Mouse (Mus musculus) embryonic facial prominence, embryonic 11.5 days (tissue): ENCODE data around the gene Ndufa4l2. TPM values are rescaled to one million over a fixed set of nuclear protein-coding genes. Genes with fewer than 3 reads are reported as not detected.

Source experiments
- ATAC-seq: fragments of 200-750 bp; cut with Nextera tagmentation; replicated peaks from 2 replicates; pipeline ENCODE4 v1.8.0; 2017; ENCODE audit warnings: low read depth; ENCODE audit not compliant: insufficient number of reproducible peaks, low FRiP score, low TSS enrichment
- DNase-seq: peaks from one replicate; pipeline ENCODE4 v3.0.0-alpha.2; 2015; ENCODE audit warnings: low spot score
- H3K27ac ChIP-seq: fragments of 300-500 bp; sonication (generic); replicated peaks from 2 replicates; pipeline ENCODE4 v1.5.1; 2014; ENCODE audit warnings: mild to moderate bottlenecking, low read depth, low read length, control low read depth
- H3K27me3 ChIP-seq: fragments of 300-500 bp; sonication (generic); 2 replicates; pipeline ENCODE4 v1.6.1; 2014; ENCODE audit warnings: mild to moderate bottlenecking, low read length, moderate library complexity, mixed read lengths; ENCODE audit not compliant: control insufficient read depth, insufficient read depth
- H3K36me3 ChIP-seq: fragments of 300-500 bp; sonication (generic); replicated peaks from 2 replicates; pipeline ENCODE4 v1.6.1; 2014; ENCODE audit warnings: low read depth, mild to moderate bottlenecking, low read length, moderate library complexity, mixed read lengths; ENCODE audit not compliant: control insufficient read depth, insufficient read depth
- H3K4me1 ChIP-seq: fragments of 300-500 bp; sonication (generic); 2 replicates; pipeline ENCODE4 v1.6.1; 2014; ENCODE audit warnings: low read length, mixed read lengths; ENCODE audit not compliant: control insufficient read depth, insufficient read depth
- H3K4me2 ChIP-seq: fragments of 300-500 bp; sonication (generic); 2 replicates; pipeline ENCODE4 v1.6.1; 2014; ENCODE audit warnings: low read depth, mild to moderate bottlenecking, control low read depth, low read length, moderate library complexity
- H3K4me3 ChIP-seq: fragments of 300-500 bp; sonication (generic); 2 replicates; pipeline ENCODE4 v1.5.1; 2014; ENCODE audit warnings: low read depth, low read length, control low read depth
- H3K9ac ChIP-seq: fragments of 300-500 bp; sonication (generic); replicated peaks from 2 replicates; pipeline ENCODE4 v1.6.1; 2014; ENCODE audit warnings: mild to moderate bottlenecking, control low read depth, low read length
- H3K9me3 ChIP-seq: fragments of 300-500 bp; sonication (generic); replicated peaks from 2 replicates; pipeline ENCODE4 v1.6.1; 2016; ENCODE audit warnings: mild to moderate bottlenecking, low read length, inconsistent platforms, mixed read lengths; ENCODE audit not compliant: control insufficient read depth
- WGBS: fragments of 180-500 bp; shearing (Covaris S2); extraction: QIAGEN DNeasy Blood & Tissue Kit; methylation state at CpG from one replicate; pipeline ENCODE4 v1.1.7; 2014; 5-methylcytosine and 5-hydroxymethylcytosine counted together
- polyA plus RNA-seq: library from polyadenylated mRNA; unstranded; fragments of >200 nt; fragmentation: Nextera tagmentation; extraction: Ambion mirVana; gene quantifications from 2 replicates; pipeline ENCODE4 v1.2.1, GENCODE M21; 2014

The Ndufa4l2 gene
- polyA plus RNA-seq, 1 experiment from 2014 or later, result 2.8 TPM

GRCm38 (mm10) chr10:127524646-127525255 is 10.0 kb downstream of the Ndufa4l2 start:
- no peaks in the 10 kb centered on the region for H3K9me3 ChIP-seq
- peaks cover 55% of the 10 kb centered on the region for H3K27me3 ChIP-seq
- H3K4me1 ChIP-seq, result peaks cover 11% of the 10 kb centered on the region
- H3K4me3 ChIP-seq, result no peak overlapping the region
- DNase-seq, result no peak
- H3K27ac ChIP-seq, result no peak overlapping the region
- peak overlapping the region; percentile 19 for H3K4me2 ChIP-seq
- H3K36me3 ChIP-seq, result no peaks in the 10 kb centered on the region
- 2% methylated on average over 21 of the region's 23 CpGs for WGBS
- H3K9ac ChIP-seq, result no peak overlapping the region
- no peak for ATAC-seq

GRCm38 (mm10) chr10:127526048-127526447 is 11.3 kb downstream of the Ndufa4l2 start:
- no peak overlapping the region for H3K9ac ChIP-seq

GRCm38 (mm10) chr10:127526681-127527080 is 11.9 kb downstream of the Ndufa4l2 start:
- no peaks in the 10 kb centered on the region for H3K36me3 ChIP-seq
- no peak overlapping the region for H3K27ac ChIP-seq
- peaks cover 74% of the 10 kb centered on the region for H3K27me3 ChIP-seq
- peaks cover 13% of the 10 kb centered on the region; the same call in 1 of the 2 replicates for H3K4me1 ChIP-seq
- ATAC-seq (no peak), DNase-seq (peak; percentile 69)
- no peaks in the 10 kb centered on the region for H3K9me3 ChIP-seq
- H3K4me2 ChIP-seq, result peak overlapping the region; percentile 28
- no peak overlapping the region for H3K9ac ChIP-seq
- WGBS, result 0% methylated on average over 26 of the region's 26 CpGs
- H3K4me3 ChIP-seq, result 0 out of 2 replicates have a peak overlapping the region, but pooled peaks have one; percentile 7

More at GRCm38 (mm10) chr10:127526048-127526447, 11.3 kb downstream of the Ndufa4l2 start:
- H3K9me3 ChIP-seq, result no peaks in the 10 kb centered on the region
- no peaks in the 10 kb centered on the region for H3K36me3 ChIP-seq
- 0 out of 2 replicates have a peak overlapping the region, but pooled peaks have one; percentile 3 for H3K4me3 ChIP-seq
- H3K4me1 ChIP-seq, result peaks cover 11% of the 10 kb centered on the region
- 1% methylated on average over 26 of the region's 26 CpGs for WGBS
- no peak overlapping the region for H3K27ac ChIP-seq
- no peak for DNase-seq
- H3K4me2 ChIP-seq, result peak overlapping the region; percentile 28; the same call in 1 of the 2 replicates
- no peak for ATAC-seq
- peaks cover 68% of the 10 kb centered on the region for H3K27me3 ChIP-seq

- Histone ChIP-seq H3K4me3 (no peak overlapping the region), H3K4me1 (peaks cover 13% of the 10 kb centered on the region; the same call in 1 of the 2 replicates), H3K4me2 (no peak overlapping the region), H3K27me3 (peaks cover 82% of the 10 kb centered on the region), H3K9ac (no peak overlapping the region), H3K9me3 (no peaks in the 10 kb centered on the region), H3K36me3 (no peaks in the 10 kb centered on the region), H3K27ac (no peak overlapping the region)
- WGBS, result 2% methylated on average over 17 of the region's 17 CpGs
- ATAC-seq (no peak), DNase-seq (no peak)
Measured at GRCm38 (mm10) chr10:127527481-127527880, 12.7 kb downstream of the Ndufa4l2 start.

GRCm38 (mm10) chr10:127530945-127531344 is 16.2 kb downstream of the Ndufa4l2 start:
- H3K9me3 ChIP-seq, result no peaks in the 10 kb centered on the region
- no peak for DNase-seq
- H3K4me2 ChIP-seq, result peak overlapping the region; percentile 27; the same call in 1 of the 2 replicates
- H3K4me3 ChIP-seq, result no peak overlapping the region
- peaks cover 100% of the 10 kb centered on the region for H3K27me3 ChIP-seq
- H3K4me1 ChIP-seq, result peaks cover 12% of the 10 kb centered on the region
- ATAC-seq, result no peak
- no peak overlapping the region for H3K9ac ChIP-seq
- no peak overlapping the region for H3K27ac ChIP-seq
- 1% methylated on average over 17 of the region's 25 CpGs for WGBS
- H3K36me3 ChIP-seq, result no peaks in the 10 kb centered on the region

GRCm38 (mm10) chr10:127531548-127531947 is 16.8 kb downstream of the Ndufa4l2 start:
- peaks cover 12% of the 10 kb centered on the region for H3K4me1 ChIP-seq
- no peaks in the 10 kb centered on the region for H3K36me3 ChIP-seq
- H3K4me2 ChIP-seq, result no peak overlapping the region
- H3K9me3 ChIP-seq, result no peaks in the 10 kb centered on the region
- H3K27ac ChIP-seq, result no peak overlapping the region
- ATAC-seq (no peak), DNase-seq (no peak)
- no peak overlapping the region for H3K4me3 ChIP-seq
- H3K9ac ChIP-seq, result no peak overlapping the region
- peaks cover 99% of the 10 kb centered on the region for H3K27me3 ChIP-seq
- 0% methylated on average over 4 of the region's 4 CpGs for WGBS

- Histone ChIP-seq H3K9me3 (no peaks in the 10 kb centered on the region), H3K27ac (no peak within 1 kb of the TSS), H3K4me2 (peak within 1 kb of the TSS; percentile 87), H3K4me3 (peak within 1 kb of the TSS; percentile 42), H3K36me3 (no peaks in the 10 kb centered on the region), H3K9ac (peak within 1 kb of the TSS; percentile 37), H3K27me3 (peaks cover 73% of the 10 kb centered on the region), H3K4me1 (peaks cover 12% of the 10 kb centered on the region)
- under 1% methylated on average over 57 of the region's 78 CpGs for whole genome bisulfite sequencing
- ATAC-seq (no peak), DNase-seq (no peak)
Measured at GRCm38 (mm10) chr10:127534036-127534928, 19.5 kb downstream of the Ndufa4l2 start, which contains the start of gene Nxph4. Nxph4 (minus strand) TSS chr10:127534559.
